Mouse (Mus musculus): ENCODE measurements at regions not wholly inside any gene's neighbourhood (a gene's known extent, or its start where the extent isn't known, plus 50 kb on each side); places are given as distances from the start of the nearest gene placed in this dataset.

- TF ChIP-seq CTCF (conservative IDR thresholded peaks at IDR 0.05; ENCODE audit: insufficient read depth, insufficient read length, low read depth, low read length) = no peak
- no peak for TF ChIP-seq POLR2A (IDR thresholded peaks at IDR 0.05; ENCODE audit: low read depth, low read length)
- Histone ChIP-seq H3K4me3 (ENCODE audit: insufficient read depth, low read depth, low read length) (no peak overlapping the region), H3K27me3 (replicated peaks; ENCODE audit: control insufficient read depth, insufficient read depth, low read length) (no peaks in the 10 kb centered on the region), H3K36me3 (ENCODE audit: control insufficient read depth, insufficient read depth, low read length) (no peaks in the 10 kb centered on the region), H3K27ac (ENCODE audit: insufficient read depth, low read depth, low read length) (no peak overlapping the region), H3K4me1 (ENCODE audit: control insufficient read depth, insufficient read depth, low read length) (no peaks in the 10 kb centered on the region)
- no peak for DNase-seq
- WGBS = 90% methylated on average over 8 of the region's 8 CpGs
Measured at GRCm38 (mm10) chr7:68453028-68453692, 179.5 kb downstream of the Fam169b start.

DNA sequence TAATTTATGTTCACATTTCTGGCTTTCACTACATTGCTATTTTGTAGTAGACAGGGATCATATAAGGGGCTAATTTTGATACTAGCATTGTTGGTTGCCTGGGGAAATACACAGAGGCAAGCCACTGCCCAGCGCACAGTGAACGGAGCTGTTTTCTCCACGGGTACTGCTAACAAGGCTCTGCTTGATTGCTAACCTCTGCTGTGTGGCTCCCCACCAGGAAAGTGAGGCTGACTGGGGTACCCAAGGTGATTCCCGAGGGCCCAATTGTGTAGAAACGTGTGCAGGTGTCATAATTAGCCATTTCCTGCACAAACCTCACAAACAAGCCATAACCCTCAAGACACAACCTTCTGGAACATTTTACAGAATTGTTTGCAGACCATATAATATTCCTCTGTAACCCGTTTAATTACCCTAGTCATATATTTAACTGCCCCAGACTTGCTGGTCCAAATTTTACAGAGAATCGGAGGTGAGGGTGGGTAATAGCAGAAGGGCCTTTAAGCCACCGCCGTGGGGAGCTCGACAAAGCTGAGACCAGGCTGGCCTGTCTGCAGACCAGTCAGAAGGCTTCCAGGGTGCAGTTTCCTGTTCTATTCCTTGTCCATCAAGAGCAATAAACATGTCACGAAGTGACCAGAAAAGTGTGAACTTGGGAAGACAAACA lies 170.9 kb downstream of the Fam169b start:
- H3K27ac ChIP-seq (ENCODE audit: insufficient read depth, low read depth, low read length) = no peak overlapping the region
- 51% methylated on average over 11 of the region's 11 CpGs for WGBS

GRCm38 (mm10) chr7:68440661-68441150 lies 167.1 kb downstream of the Fam169b start:
- TF ChIP-seq POLR2A (IDR thresholded peaks at IDR 0.05; ENCODE audit: low read depth, low read length) = no peak
- no peak for TF ChIP-seq CTCF (conservative IDR thresholded peaks at IDR 0.05; ENCODE audit: insufficient read depth, insufficient read length, low read depth, low read length)
- no peaks in the 10 kb centered on the region for H3K36me3 ChIP-seq (ENCODE audit: control insufficient read depth, insufficient read depth, low read length)
- H3K27ac ChIP-seq (ENCODE audit: insufficient read depth, low read depth, low read length) = no peak overlapping the region
- no peaks in the 10 kb centered on the region for H3K4me1 ChIP-seq (ENCODE audit: control insufficient read depth, insufficient read depth, low read length)
- no peak overlapping the region for H3K4me3 ChIP-seq (ENCODE audit: insufficient read depth, low read depth, low read length)
- DNase-seq = peak; percentile 3
- WGBS = 32% methylated on average over 11 of the region's 11 CpGs
- no peaks in the 10 kb centered on the region for H3K27me3 ChIP-seq (replicated peaks; ENCODE audit: control insufficient read depth, insufficient read depth, low read length)

More for the DNA sequence above, 170.9 kb downstream of the Fam169b start:
- no peaks in the 10 kb centered on the region for H3K27me3 ChIP-seq (replicated peaks; ENCODE audit: control insufficient read depth, insufficient read depth, low read length)
- H3K36me3 ChIP-seq (ENCODE audit: control insufficient read depth, insufficient read depth, low read length) = no peaks in the 10 kb centered on the region
- no peaks in the 10 kb centered on the region for H3K4me1 ChIP-seq (ENCODE audit: control insufficient read depth, insufficient read depth, low read length)
- no peak for TF ChIP-seq CTCF (conservative IDR thresholded peaks at IDR 0.05; ENCODE audit: insufficient read depth, insufficient read length, low read depth, low read length)
- no peak for TF ChIP-seq POLR2A (IDR thresholded peaks at IDR 0.05; ENCODE audit: low read depth, low read length)
- no peak for DNase-seq
- no peak overlapping the region for H3K4me3 ChIP-seq (ENCODE audit: insufficient read depth, low read depth, low read length)

DNA sequence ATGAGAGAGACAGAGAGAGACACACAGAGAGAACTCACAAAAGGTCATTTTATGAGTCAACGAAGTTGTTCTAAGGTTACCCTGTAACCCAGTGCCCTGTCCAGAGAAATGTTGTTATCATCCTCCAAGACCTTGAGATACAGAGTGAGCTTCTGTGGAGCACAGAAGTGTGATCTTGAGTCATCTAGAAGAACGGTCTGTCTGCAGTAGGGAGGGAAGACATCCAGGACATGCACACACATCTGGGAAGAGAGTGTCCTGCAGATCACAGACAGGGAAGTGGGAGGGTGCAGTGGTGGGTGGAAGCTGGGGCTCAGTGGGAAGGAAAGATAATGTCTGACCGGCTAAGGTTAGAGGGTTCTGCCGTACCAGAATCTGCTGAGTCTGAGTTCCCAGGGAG lies 155.3 kb downstream of the Fam169b start:
- Histone ChIP-seq H3K36me3 (ENCODE audit: control insufficient read depth, insufficient read depth, low read length) (no peaks in the 10 kb centered on the region), H3K27ac (ENCODE audit: insufficient read depth, low read depth, low read length) (no peak overlapping the region), H3K27me3 (replicated peaks; ENCODE audit: control insufficient read depth, insufficient read depth, low read length) (no peaks in the 10 kb centered on the region), H3K4me3 (ENCODE audit: insufficient read depth, low read depth, low read length) (no peak overlapping the region), H3K4me1 (ENCODE audit: control insufficient read depth, insufficient read depth, low read length) (no peaks in the 10 kb centered on the region)
- no peak for DNase-seq
- TF ChIP-seq POLR2A (IDR thresholded peaks at IDR 0.05; ENCODE audit: low read depth, low read length) (no peak), CTCF (conservative IDR thresholded peaks at IDR 0.05; ENCODE audit: insufficient read depth, insufficient read length, low read depth, low read length) (no peak)
- 73% methylated on average over 4 of the region's 4 CpGs for WGBS

- no peak overlapping the region for H3K4me3 ChIP-seq (ENCODE audit: insufficient read depth, low read depth, low read length)
- WGBS = 58% methylated on average over 7 of the region's 7 CpGs
- no peaks in the 10 kb centered on the region for H3K36me3 ChIP-seq (ENCODE audit: control insufficient read depth, insufficient read depth, low read length)
- no peaks in the 10 kb centered on the region for H3K4me1 ChIP-seq (ENCODE audit: control insufficient read depth, insufficient read depth, low read length)
- TF ChIP-seq CTCF (conservative IDR thresholded peaks at IDR 0.05; ENCODE audit: insufficient read depth, insufficient read length, low read depth, low read length) = no peak
- TF ChIP-seq POLR2A (IDR thresholded peaks at IDR 0.05; ENCODE audit: low read depth, low read length) = no peak
- no peaks in the 10 kb centered on the region for H3K27me3 ChIP-seq (replicated peaks; ENCODE audit: control insufficient read depth, insufficient read depth, low read length)
- DNase-seq = peak; percentile 17
- no peak overlapping the region for H3K27ac ChIP-seq (ENCODE audit: insufficient read depth, low read depth, low read length)
Measured at GRCm38 (mm10) chr7:68415890-68416289, 142.3 kb downstream of the Fam169b start.

DNA sequence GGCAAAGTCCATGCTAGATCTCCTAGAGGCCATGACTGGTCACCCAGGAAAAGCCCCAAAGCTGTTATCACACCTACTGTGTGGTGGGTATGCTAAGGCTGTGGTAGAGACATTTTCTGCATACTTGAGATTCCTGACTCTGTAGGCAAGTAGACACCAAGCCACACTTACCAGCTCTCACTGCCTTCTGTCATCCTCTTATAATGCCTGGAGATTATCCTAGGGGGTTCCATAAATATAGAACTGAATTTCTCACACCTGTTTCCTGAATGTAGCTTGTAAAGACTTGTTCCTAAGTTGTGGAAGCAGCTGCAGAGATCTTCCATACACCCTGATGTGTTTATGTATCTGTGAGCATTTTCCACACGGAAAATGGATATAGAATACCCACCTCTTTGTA lies 139.1 kb downstream of the Fam169b start:
- Histone ChIP-seq H3K4me3 (ENCODE audit: insufficient read depth, low read depth, low read length) (no peak overlapping the region), H3K27ac (ENCODE audit: insufficient read depth, low read depth, low read length) (no peak overlapping the region), H3K36me3 (ENCODE audit: control insufficient read depth, insufficient read depth, low read length) (no peaks in the 10 kb centered on the region), H3K4me1 (ENCODE audit: control insufficient read depth, insufficient read depth, low read length) (no peaks in the 10 kb centered on the region), H3K27me3 (replicated peaks; ENCODE audit: control insufficient read depth, insufficient read depth, low read length) (no peaks in the 10 kb centered on the region)
- no peak for DNase-seq
- TF ChIP-seq CTCF (conservative IDR thresholded peaks at IDR 0.05; ENCODE audit: insufficient read depth, insufficient read length, low read depth, low read length) (no peak), POLR2A (IDR thresholded peaks at IDR 0.05; ENCODE audit: low read depth, low read length) (no peak)
- WGBS = 73% methylated on average over 1 of the region's 1 CpGs
